Mouse (Mus musculus): ENCODE data around the gene Aurkb.
A peak's percentile ranks its signal among the peaks of the same experiment; 100 is the strongest.

The Aurkb gene

GRCm38 (mm10) chr11:69064259-69065133, 19.0 kb downstream of the Aurkb start:
- no peak for DNase-seq (ENCODE audit: low read depth)

GRCm38 (mm10) chr11:69065394-69065925, 20.0 kb downstream of the Aurkb start:
- DNase-seq (ENCODE audit: low read depth): no peak

GRCm38 (mm10) chr11:69066163-69066861, 20.9 kb downstream of the Aurkb start:
- no peak for DNase-seq (ENCODE audit: low read depth)

- DNase-seq (ENCODE audit: low read depth): peak; percentile 95
Observed at GRCm38 (mm10) chr11:69066956-69067355, 21.5 kb downstream of the Aurkb start.

- peak; percentile 83 for DNase-seq (ENCODE audit: low read depth)
Observed at GRCm38 (mm10) chr11:69067601-69068000, 22.2 kb downstream of the Aurkb start.

GRCm38 (mm10) chr11:69070093-69070492, 24.6 kb downstream of the Aurkb start:
- no peak for DNase-seq (ENCODE audit: low read depth)

GRCm38 (mm10) chr11:69070590-69071222, 25.3 kb downstream of the Aurkb start, which contains the start of gene Tmem107:
Gene Tmem107, plus strand, starts transcription at chr11:69070806.
- peak; percentile 98 for DNase-seq (ENCODE audit: low read depth)

- peak; percentile 63 for DNase-seq (ENCODE audit: low read depth)
Observed at GRCm38 (mm10) chr11:69071262-69071661, 25.8 kb downstream of the Aurkb start.

GRCm38 (mm10) chr11:69072234-69072633, 26.8 kb downstream of the Aurkb start:
- DNase-seq (ENCODE audit: low read depth): no peak

- DNase-seq (ENCODE audit: low read depth): peak; percentile 45
Observed at GRCm38 (mm10) chr11:69072666-69073064, 27.2 kb downstream of the Aurkb start.

- peak; percentile 92 for DNase-seq (ENCODE audit: low read depth)
Observed at GRCm38 (mm10) chr11:69073065-69073888, 27.8 kb downstream of the Aurkb start.

- DNase-seq (ENCODE audit: low read depth): peak; percentile 52
Observed at GRCm38 (mm10) chr11:69073951-69074775, 28.7 kb downstream of the Aurkb start.

GRCm38 (mm10) chr11:69074776-69075069, 29.3 kb downstream of the Aurkb start:
- DNase-seq (ENCODE audit: low read depth): no peak

GRCm38 (mm10) chr11:69075764-69076479, 30.5 kb downstream of the Aurkb start:
- DNase-seq (ENCODE audit: low read depth): no peak

- DNase-seq (ENCODE audit: low read depth): no peak
Observed at GRCm38 (mm10) chr11:69076572-69076971, 31.1 kb downstream of the Aurkb start.

GRCm38 (mm10) chr11:69077316-69077715, 31.9 kb downstream of the Aurkb start:
- no peak for DNase-seq (ENCODE audit: low read depth)

GRCm38 (mm10) chr11:69078041-69078440, 32.6 kb downstream of the Aurkb start:
- no peak for DNase-seq (ENCODE audit: low read depth)

GRCm38 (mm10) chr11:69078805-69079438, 33.5 kb downstream of the Aurkb start:
- DNase-seq (ENCODE audit: low read depth): peak; percentile 74

- DNase-seq (ENCODE audit: low read depth): no peak
Observed at GRCm38 (mm10) chr11:69080102-69080854, 34.8 kb downstream of the Aurkb start.

Measured in NIH3T3 (cell line).